Mouse (Mus musculus) heart, embryonic 11.5 days (tissue): ENCODE measurements at regions not wholly inside any gene's neighbourhood (a gene's known extent, or its start where the extent isn't known, plus 50 kb on each side); places are given as distances from the start of the nearest gene placed in this dataset.

Experiments used
- ATAC-seq: fragments of 200-750 bp; cut with Nextera tagmentation; replicated peaks from 2 replicates; pipeline ENCODE4 v1.8.0; 2017; ENCODE audit warnings: moderate library complexity; ENCODE audit not compliant: insufficient number of reproducible peaks, low FRiP score, low TSS enrichment
- H3K27ac ChIP-seq: fragments of 300-500 bp; sonication (generic); 2 replicates; pipeline ENCODE4 v1.5.1; 2014; ENCODE audit warnings: mild to moderate bottlenecking, low read depth, low read length
- H3K27me3 ChIP-seq: fragments of 300-500 bp; sonication (generic); 2 replicates; pipeline ENCODE4 v1.6.1; 2014; ENCODE audit warnings: mild to moderate bottlenecking, low read length, mixed read lengths; ENCODE audit not compliant: control insufficient read depth, insufficient read depth
- H3K36me3 ChIP-seq: fragments of 300-500 bp; sonication (generic); 2 replicates; pipeline ENCODE4 v1.6.1; 2014; ENCODE audit warnings: mild to moderate bottlenecking, low read length, moderate library complexity, mixed read lengths; ENCODE audit not compliant: control insufficient read depth, insufficient read depth
- H3K4me1 ChIP-seq: fragments of 300-500 bp; sonication (generic); 2 replicates; pipeline ENCODE4 v1.6.1; 2014; ENCODE audit warnings: low read length; ENCODE audit not compliant: control insufficient read depth, insufficient read depth
- H3K4me2 ChIP-seq: fragments of 300-500 bp; sonication (generic); 2 replicates; pipeline ENCODE4 v1.6.1; 2014; ENCODE audit warnings: mild to moderate bottlenecking, moderate library complexity
- H3K4me3 ChIP-seq: fragments of 300-500 bp; sonication (generic); 2 replicates; pipeline ENCODE4 v1.5.1; 2014; ENCODE audit warnings: low read depth, low read length
- H3K9ac ChIP-seq: fragments of 300-500 bp; sonication (generic); 2 replicates; pipeline ENCODE4 v1.6.1; 2014; ENCODE audit warnings: mild to moderate bottlenecking, low read depth, low read length, moderate library complexity
- H3K9me3 ChIP-seq: fragments of 300-500 bp; sonication (generic); replicated peaks from 2 replicates; pipeline ENCODE4 v1.6.1; 2016; ENCODE audit warnings: low read length; ENCODE audit not compliant: control insufficient read depth
- WGBS: fragments of 180-500 bp; shearing (Covaris S2); extraction: QIAGEN DNeasy Blood & Tissue Kit; methylation state at CpG from one replicate; pipeline ENCODE4 v1.1.7; 2014; ENCODE audit not compliant: insufficient replicate concordance; 5-methylcytosine and 5-hydroxymethylcytosine counted together

DNA sequence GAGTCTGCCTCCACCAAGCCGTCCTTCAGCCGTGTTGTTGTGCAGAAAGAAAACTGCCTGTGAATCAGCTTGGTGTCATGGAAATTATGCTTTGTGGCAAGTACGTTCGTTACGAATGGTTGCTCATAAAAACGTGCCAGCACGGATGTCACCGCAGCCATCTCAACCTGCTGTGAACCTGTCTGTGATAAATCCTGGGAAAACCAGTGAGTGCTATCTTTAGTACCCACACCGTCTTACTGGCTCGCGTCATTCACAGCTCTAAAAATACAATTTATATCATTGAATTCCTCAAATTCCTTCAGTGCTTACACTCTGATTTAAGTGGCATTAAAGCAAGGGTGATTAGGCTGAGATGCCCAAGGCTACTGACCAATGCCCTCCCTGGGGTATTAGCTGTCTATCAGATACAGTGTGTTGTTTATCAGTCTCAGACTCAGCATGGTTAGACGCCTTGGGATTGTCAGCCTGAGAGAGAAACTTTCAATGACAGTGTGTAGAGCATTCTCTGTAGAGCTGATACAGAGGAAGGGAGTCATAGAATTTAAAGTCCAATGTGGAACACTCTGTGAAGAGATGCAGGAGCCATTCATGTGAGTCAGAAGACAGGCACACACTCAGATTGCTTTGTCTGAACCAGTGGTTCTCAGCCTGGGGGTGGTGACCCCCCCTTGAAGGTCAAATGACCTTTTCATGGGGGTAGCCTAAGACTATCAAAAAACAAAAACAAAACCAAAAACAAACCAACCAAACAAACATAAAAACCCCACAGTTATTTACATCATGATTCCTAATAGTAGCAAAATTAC lies 96.2 kb upstream of the Myocd start:
- peak overlapping the region; percentile 32 for H3K4me2 ChIP-seq
- ATAC-seq, result peak; percentile 64
- no peak overlapping the region; the same call in 1 of the 2 replicates for H3K4me3 ChIP-seq
- no peaks in the 10 kb centered on the region for H3K9me3 ChIP-seq
- no peaks in the 10 kb centered on the region for H3K36me3 ChIP-seq
- peak overlapping the region; percentile 82 for H3K27ac ChIP-seq
- WGBS, result 26% methylated on average over 12 of the region's 12 CpGs
- no peaks in the 10 kb centered on the region for H3K27me3 ChIP-seq
- H3K9ac ChIP-seq, result peak overlapping the region; percentile 40; the same call in 1 of the 2 replicates
- H3K4me1 ChIP-seq, result peaks cover 29% of the 10 kb centered on the region

DNA sequence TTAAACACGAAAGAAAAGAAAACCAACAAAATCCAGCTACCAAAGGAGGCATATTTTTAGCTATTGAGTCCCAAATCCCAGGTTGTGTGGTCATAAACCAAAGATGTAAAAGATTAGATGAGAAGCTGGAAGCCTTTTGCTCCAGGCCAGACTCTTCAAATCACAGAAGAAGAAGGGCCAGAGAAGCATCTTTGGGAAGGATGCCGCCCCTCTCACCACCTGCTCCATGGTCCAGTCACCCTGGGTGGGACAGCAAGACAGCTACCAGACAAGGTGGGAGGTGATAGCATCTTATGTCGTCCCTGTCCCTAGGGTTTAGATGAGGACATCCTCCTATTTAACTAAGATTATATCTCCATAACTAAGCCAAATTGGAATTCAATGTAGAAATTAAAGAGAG lies 95.1 kb upstream of the Myocd start:
- no peak for ATAC-seq
- WGBS, result 71% methylated on average over 3 of the region's 3 CpGs
- Histone ChIP-seq H3K27me3 (no peaks in the 10 kb centered on the region), H3K4me1 (peaks cover 35% of the 10 kb centered on the region), H3K4me2 (peak overlapping the region; percentile 20), H3K4me3 (no peak overlapping the region), H3K9ac (no peak overlapping the region), H3K9me3 (no peaks in the 10 kb centered on the region), H3K36me3 (no peaks in the 10 kb centered on the region), H3K27ac (peak overlapping the region; percentile 82; the same call in 1 of the 2 replicates)

DNA sequence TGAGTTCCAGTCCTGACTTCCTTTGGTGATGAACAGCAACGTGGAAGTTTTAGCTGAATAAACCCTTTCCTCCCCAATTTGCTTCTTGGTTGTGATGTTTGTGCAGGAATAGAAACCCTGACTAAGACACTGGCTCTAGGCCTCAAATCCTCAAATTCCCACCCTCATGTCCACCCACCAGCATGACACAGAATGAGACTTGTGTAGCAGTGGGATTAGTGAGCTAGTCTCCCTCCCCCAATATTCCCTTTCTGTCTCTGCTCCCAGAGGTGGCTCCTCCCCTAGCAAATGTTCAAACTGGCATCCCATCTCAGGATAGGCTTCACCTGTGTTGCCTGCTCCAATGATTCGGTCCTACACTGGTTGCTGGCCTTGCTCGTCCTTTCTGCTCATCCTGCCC lies 94.1 kb upstream of the Myocd start:
- no peaks in the 10 kb centered on the region for H3K27me3 ChIP-seq
- H3K9ac ChIP-seq, result no peak overlapping the region

DNA sequence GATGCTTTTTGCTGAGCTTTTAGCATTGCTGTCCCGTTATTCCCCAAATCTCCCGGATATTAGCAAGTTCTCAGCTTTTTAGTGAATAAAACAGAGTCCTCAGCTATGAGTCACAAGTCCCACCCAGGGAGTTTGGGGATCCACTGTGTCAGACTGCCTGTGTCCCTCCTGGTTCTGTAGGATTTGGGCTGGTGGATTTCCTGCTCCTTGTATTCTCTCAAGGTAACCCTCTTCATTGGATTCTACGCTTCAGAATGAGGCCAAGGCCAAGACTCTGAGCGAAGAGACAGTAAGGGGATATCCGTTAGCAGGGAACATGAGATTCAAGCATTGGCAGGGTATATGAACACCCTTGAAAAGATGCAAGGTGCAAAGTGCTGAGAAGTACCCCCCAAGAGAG lies 90.9 kb upstream of the Myocd start:
- no peak overlapping the region for H3K27ac ChIP-seq
- peaks cover 26% of the 10 kb centered on the region for H3K4me1 ChIP-seq
- H3K9ac ChIP-seq, result no peak overlapping the region
- H3K36me3 ChIP-seq, result no peaks in the 10 kb centered on the region
- WGBS, result 70% methylated on average over 5 of the region's 5 CpGs
- H3K27me3 ChIP-seq, result no peaks in the 10 kb centered on the region
- no peaks in the 10 kb centered on the region for H3K9me3 ChIP-seq
- no peak overlapping the region for H3K4me3 ChIP-seq
- H3K4me2 ChIP-seq, result no peak overlapping the region
- ATAC-seq, result no peak

More for the DNA sequence above, 94.1 kb upstream of the Myocd start:
- H3K27ac ChIP-seq, result no peak overlapping the region
- H3K4me3 ChIP-seq, result no peak overlapping the region
- no peak overlapping the region for H3K4me2 ChIP-seq
- H3K36me3 ChIP-seq, result no peaks in the 10 kb centered on the region
- H3K9me3 ChIP-seq, result no peaks in the 10 kb centered on the region
- WGBS, result 65% methylated on average over 3 of the region's 3 CpGs
- H3K4me1 ChIP-seq, result peaks cover 43% of the 10 kb centered on the region
- ATAC-seq, result no peak

DNA sequence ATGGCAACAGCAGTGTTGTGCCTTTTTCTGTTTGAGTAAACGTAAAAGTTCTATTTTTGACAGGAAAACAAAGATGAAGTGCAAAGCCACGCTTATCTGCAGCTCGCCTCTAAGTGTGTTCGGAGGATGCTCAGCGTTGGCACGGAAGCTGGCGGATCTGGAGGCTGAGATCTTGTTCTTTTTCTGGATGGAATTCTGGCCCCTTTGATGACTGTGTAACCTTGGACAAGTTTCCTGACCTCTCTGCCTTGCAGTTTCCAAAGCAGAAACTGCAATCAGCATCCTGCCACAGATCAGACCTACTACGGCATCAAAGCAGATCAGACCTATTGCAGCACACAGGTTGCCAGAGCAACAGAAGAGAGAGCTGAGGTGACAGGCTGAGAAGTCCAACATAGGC lies 89.1 kb upstream of the Myocd start:
- Histone ChIP-seq H3K9me3 (no peaks in the 10 kb centered on the region), H3K36me3 (no peaks in the 10 kb centered on the region), H3K9ac (no peak overlapping the region), H3K4me1 (peaks cover 19% of the 10 kb centered on the region), H3K4me2 (no peak overlapping the region), H3K27ac (peak overlapping the region; percentile 57), H3K4me3 (no peak overlapping the region), H3K27me3 (no peaks in the 10 kb centered on the region)
- ATAC-seq, result no peak
- WGBS, result 37% methylated on average over 8 of the region's 8 CpGs

DNA sequence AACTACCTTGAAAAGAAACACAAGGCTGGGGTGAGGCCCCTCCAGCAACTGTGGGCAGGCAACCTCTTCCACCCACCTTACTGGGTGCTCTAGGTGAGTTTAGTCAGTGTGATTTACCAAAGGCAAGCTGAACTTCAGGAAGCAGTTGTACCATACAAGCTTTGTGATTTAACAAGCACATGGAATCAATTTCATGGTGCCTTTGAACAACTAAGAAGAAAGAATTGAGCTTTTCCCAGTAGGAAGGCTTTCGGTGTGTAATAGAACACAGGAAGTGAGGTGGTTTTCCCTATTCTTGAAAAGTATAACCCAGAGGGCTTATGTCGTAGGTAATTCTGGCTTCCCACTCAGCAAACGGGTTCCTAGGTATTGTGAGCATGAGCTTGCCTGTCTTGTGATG lies 82.7 kb upstream of the Myocd start:
- H3K4me1 ChIP-seq, result peaks cover 4% of the 10 kb centered on the region; the same call in 1 of the 2 replicates
- no peak overlapping the region for H3K4me3 ChIP-seq
- no peak for ATAC-seq
- 76% methylated on average over 3 of the region's 3 CpGs for WGBS
- no peaks in the 10 kb centered on the region for H3K9me3 ChIP-seq
- H3K4me2 ChIP-seq, result no peak overlapping the region
- no peak overlapping the region for H3K9ac ChIP-seq
- H3K27ac ChIP-seq, result no peak overlapping the region
- H3K27me3 ChIP-seq, result no peaks in the 10 kb centered on the region
- no peaks in the 10 kb centered on the region for H3K36me3 ChIP-seq

DNA sequence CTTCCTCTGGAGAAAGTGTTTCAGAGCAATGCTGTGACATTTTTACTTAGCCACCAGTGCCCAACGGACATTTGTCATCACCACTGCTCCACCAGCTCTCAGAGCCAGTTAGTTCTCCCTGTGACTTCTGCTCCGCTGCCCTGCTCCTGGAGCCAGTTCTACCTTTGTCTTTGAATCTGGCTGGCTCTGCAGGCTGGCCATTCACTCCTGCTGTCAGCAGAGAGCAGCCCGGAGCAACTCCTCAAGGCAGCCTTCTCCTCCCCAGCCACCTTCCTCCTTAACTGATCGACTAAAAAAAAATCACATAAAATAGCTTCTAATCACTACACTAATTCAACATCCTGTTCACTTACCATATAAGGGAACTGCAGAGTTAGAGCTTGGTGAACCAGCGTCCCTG lies 79.2 kb upstream of the Myocd start:
- peaks cover 4% of the 10 kb centered on the region; the same call in 1 of the 2 replicates for H3K4me1 ChIP-seq
- H3K9me3 ChIP-seq, result no peaks in the 10 kb centered on the region
- WGBS, result 26% methylated on average over 5 of the region's 5 CpGs
- peak overlapping the region; percentile 63 for H3K27ac ChIP-seq
- no peaks in the 10 kb centered on the region for H3K27me3 ChIP-seq
- no peak for ATAC-seq
- H3K4me3 ChIP-seq, result no peak overlapping the region
- no peak overlapping the region for H3K4me2 ChIP-seq
- no peak overlapping the region for H3K9ac ChIP-seq
- no peaks in the 10 kb centered on the region for H3K36me3 ChIP-seq

DNA sequence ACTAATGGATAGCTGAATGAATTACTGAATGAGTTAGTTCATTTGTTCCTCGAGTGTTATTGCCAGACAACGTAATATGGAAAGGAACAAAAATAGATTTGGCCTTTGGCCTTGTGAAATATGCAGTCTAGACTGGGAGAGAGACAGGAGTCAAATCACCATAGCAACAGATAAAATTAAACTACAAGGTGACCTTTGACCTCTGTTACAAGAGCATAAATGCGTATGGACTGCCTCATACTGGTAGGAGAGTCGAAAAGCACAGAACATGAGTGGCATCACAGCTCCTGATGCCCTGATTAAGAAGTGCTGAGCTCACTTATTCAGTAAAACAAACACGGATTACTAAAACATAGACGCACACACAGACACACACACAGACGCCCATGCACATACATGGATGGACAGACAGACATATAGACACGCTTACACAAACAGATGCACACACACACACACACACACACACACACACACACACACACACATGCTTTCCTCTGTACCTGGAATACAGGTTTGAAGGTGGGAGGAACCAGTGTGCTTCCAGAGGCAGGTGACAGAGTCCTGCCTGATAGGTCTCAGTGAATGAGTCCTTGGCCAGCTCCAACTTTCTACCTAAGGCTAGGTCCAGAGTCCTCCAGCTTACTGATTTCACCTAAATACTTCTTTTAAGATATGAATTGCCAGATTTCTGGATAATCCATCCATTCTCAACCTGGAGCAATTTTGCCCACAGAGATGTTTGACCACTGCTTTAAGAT lies 72.1 kb upstream of the Myocd start:
- WGBS, result 61% methylated on average over 8 of the region's 8 CpGs
- Histone ChIP-seq H3K27me3 (no peaks in the 10 kb centered on the region), H3K27ac (no peak overlapping the region), H3K9me3 (no peaks in the 10 kb centered on the region), H3K4me3 (no peak overlapping the region), H3K4me2 (no peak overlapping the region), H3K36me3 (no peaks in the 10 kb centered on the region), H3K4me1 (peaks cover 22% of the 10 kb centered on the region), H3K9ac (no peak overlapping the region)
- no peak for ATAC-seq
